Mouse (Mus musculus) erythroblast, embryonic 14.5 days (primary cell): ENCODE measurements around the gene Gm3460. TPM values are rescaled to one million over a fixed set of nuclear protein-coding genes. Genes with fewer than 3 reads are reported as not detected.
"Not testable (repeated sequence)": the region's sequence is repeated elsewhere in the genome, so short reads cannot be mapped to it uniquely, and the experiment has no call there.

Source experiments
- H3K27me3 ChIP-seq: 2 replicates; pipeline ENCODE4 v1.6.1; 2012; ENCODE audit warnings: inconsistent platforms; ENCODE audit not compliant: control insufficient read depth
- H3K36me3 ChIP-seq: 2 replicates; pipeline ENCODE4 v1.6.1; 2012; ENCODE audit warnings: mild to moderate bottlenecking, inconsistent platforms; ENCODE audit not compliant: control insufficient read depth
- H3K4me1 ChIP-seq: 2 replicates; pipeline ENCODE4 v1.6.1; 2012; ENCODE audit warnings: inconsistent platforms; ENCODE audit not compliant: control insufficient read depth
- H3K4me3 ChIP-seq: replicated peaks from 2 replicates; pipeline ENCODE3; 2012; ENCODE audit warnings: moderate library complexity, mild to moderate bottlenecking, inconsistent platforms
- H3K9me3 ChIP-seq: 2 replicates; pipeline ENCODE4 v1.6.1; 2012; ENCODE audit warnings: low read length, inconsistent platforms, mixed read lengths; ENCODE audit not compliant: control insufficient read depth
- polyA plus RNA-seq: library from polyadenylated mRNA; stranded (reverse); fragments of >175 nt; gene quantifications from 2 replicates; pipeline ENCODE4 v1.2.3, GENCODE M21; 2012

Gene Gm3460
- polyA plus RNA-seq, result not detected in 2 replicates

DNA sequence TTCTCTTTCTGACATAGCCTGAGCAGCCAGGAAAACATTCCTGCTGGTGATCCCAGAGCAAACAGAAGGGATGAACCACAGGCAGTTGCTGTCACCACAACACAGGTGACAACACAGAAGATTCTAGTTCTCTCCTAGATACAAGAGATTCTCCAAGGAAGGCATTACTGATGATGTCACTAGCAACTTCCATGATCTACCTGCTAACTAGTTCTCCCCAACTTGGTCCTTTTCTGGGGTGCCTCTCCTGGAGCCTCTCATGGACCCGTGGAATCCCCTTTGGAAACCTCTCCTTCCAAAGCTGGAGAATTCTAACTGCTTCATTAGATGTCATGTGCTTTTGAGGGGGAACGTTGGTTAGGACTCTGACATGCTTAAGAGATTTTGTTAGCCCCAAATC, at the start of gene Gm3460:
Gene Gm3460, minus strand, starts transcription at position 101 of the 400 bp plus-strand sequence.
- not testable (repeated sequence) for H3K4me3 ChIP-seq, H3K36me3 ChIP-seq, H3K27me3 ChIP-seq, H3K4me1 ChIP-seq, H3K9me3 ChIP-seq

DNA sequence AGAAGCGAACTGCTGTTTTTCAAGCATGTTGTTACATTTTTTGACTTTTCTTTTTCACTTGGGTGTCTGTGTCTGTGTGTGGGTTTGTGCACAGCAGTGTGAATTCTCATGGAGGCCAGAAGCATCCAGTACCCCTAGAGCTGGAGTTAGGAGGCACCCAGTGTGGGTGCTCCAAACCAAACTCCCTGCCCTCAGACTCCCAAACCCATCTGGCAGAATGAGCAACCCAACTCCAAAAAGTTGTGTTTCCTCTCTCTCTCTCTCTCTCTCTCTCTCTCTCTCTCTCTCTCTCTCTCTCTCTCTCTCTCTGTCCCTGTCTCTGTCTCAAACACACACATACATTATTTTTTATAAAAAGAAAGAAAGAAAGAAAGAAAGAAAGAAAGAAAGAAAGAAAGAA, 15.8 kb downstream of the Gm3460 start:
- H3K27me3 ChIP-seq, H3K9me3 ChIP-seq, H3K4me3 ChIP-seq, H3K36me3 ChIP-seq, H3K4me1 ChIP-seq: not testable (repeated sequence)

DNA sequence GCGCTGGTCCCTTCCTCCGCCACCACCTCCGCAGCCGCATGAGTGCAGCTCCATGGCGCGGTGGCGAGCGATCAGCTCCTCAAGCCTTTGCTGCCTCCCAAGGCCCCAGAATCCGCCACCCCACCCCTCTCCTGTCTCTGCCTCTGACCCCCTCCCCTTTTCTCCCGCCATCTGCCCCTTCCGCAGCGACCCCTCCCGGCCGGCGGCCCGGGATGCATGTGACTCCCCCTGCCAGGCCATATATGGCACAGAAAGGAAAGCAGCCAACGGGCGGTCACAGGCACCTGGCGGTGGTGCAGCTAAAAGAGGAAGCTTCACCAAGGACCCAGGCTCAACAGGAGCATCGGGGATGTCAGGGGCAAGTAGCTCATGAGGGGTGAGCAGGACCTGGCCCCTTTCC, 17.2 kb downstream of the Gm3460 start:
- not testable (repeated sequence) for H3K36me3 ChIP-seq, H3K4me3 ChIP-seq, H3K27me3 ChIP-seq, H3K4me1 ChIP-seq, H3K9me3 ChIP-seq

DNA sequence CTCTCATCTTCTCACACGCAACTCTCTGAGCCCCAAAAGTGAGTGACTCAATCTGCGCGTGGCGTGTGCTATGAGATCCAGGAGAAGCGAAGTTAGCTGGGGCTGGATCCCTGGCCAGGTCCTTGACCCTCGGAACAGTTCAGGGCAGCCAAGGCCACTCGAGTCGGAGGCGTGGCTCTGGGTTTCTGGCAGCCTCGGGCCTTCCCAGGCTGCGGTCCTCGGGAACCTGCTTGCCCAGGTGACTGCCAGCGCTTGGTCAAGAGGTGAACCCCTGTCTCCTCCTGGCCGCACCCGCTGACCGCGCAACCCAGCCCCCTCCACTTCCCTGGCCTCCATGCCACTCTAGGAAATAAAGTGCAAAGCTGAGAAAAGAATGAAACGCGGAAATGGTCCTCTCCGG, 17.7 kb downstream of the Gm3460 start:
- H3K9me3 ChIP-seq, H3K27me3 ChIP-seq, H3K4me3 ChIP-seq, H3K36me3 ChIP-seq, H3K4me1 ChIP-seq: not testable (repeated sequence)

DNA sequence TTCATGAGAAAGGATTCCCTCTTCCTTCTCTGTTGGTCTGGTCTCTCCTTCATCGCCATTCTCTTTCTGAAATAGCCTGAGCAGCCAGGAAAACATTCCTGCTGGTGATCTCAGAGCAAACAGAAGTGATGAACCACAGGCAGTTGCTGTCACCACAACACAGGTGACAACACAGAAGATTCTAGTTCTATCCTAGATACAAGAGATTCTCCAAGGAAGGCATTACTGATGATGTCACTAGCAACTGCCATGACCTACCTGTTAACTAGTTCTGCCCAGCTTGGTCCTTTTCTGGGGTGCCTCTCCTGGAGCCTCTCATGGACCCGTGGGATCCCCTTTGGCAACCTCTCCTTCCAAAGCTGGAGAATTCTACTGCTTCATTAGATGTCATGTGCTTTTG, 31.7 kb downstream of the Gm3460 start, which contains the start of gene Gm3629:
Gene Gm3629, minus strand, starts transcription at position 101 of the 400 bp plus-strand sequence.
- H3K4me3 ChIP-seq, H3K4me1 ChIP-seq, H3K27me3 ChIP-seq: not testable (repeated sequence)

More for the DNA sequence above, 31.7 kb downstream of the Gm3460 start, which contains the start of gene Gm3629:
- not testable (repeated sequence) for H3K36me3 ChIP-seq, H3K9me3 ChIP-seq

Other genes starting within 250 kb of the Gm3460 start
- gene Gm16440, start 232.1 kb downstream of the Gm3460 start, polyA plus RNA-seq, result not detected in 2 replicates
- not detected in 2 replicates for gene Gm3591, start 209.9 kb downstream of the Gm3460 start, polyA plus RNA-seq
- gene Gm3594, start 177.8 kb downstream of the Gm3460 start, polyA plus RNA-seq, result not detected in 2 replicates
- not detected in 2 replicates for gene Gm8356, start 85.1 kb downstream of the Gm3460 start, polyA plus RNA-seq
- not detected in 2 replicates for gene Gm3629, start 31.8 kb downstream of the Gm3460 start, polyA plus RNA-seq
- gene Gm10251, start 61.8 kb upstream of the Gm3460 start, polyA plus RNA-seq, result not detected in 2 replicates
- gene Gm8050, start 97.8 kb upstream of the Gm3460 start, polyA plus RNA-seq, result not detected in 2 replicates
- not detected in 2 replicates for gene Gm3636, start 119.9 kb upstream of the Gm3460 start, polyA plus RNA-seq
- not detected in 2 replicates for gene Gm8362, start 152.0 kb upstream of the Gm3460 start, polyA plus RNA-seq
- gene Gm3642, start 217.9 kb upstream of the Gm3460 start, polyA plus RNA-seq, result not detected in 2 replicates